Mouse (Mus musculus): ENCODE measurements at regions not wholly inside any gene's neighbourhood (a gene's known extent, or its start where the extent isn't known, plus 50 kb on each side); places are given as distances from the start of the nearest gene placed in this dataset.

DNA sequence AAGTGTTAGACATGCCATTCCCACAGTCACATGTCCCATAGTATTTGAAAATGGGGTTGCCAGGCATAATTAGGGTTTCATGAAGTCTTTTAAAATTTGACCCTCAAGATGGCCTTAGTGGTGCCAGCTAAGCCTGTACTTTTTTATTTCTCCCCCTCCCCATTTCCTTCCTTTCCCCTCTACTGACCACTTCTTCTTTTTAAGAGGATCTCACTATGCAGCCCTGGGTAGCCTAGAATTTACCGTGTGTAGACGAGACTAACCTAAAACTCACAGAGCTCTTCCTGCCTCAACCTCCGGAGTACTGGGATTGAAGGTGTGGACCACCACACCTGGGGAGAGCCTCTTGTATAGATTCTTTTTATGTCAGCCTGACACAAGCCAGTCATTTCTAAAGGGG, 209.8 kb upstream of the Irx5 start:
- WGBS, result 84% methylated on average over 3 of the region's 3 CpGs

DNA sequence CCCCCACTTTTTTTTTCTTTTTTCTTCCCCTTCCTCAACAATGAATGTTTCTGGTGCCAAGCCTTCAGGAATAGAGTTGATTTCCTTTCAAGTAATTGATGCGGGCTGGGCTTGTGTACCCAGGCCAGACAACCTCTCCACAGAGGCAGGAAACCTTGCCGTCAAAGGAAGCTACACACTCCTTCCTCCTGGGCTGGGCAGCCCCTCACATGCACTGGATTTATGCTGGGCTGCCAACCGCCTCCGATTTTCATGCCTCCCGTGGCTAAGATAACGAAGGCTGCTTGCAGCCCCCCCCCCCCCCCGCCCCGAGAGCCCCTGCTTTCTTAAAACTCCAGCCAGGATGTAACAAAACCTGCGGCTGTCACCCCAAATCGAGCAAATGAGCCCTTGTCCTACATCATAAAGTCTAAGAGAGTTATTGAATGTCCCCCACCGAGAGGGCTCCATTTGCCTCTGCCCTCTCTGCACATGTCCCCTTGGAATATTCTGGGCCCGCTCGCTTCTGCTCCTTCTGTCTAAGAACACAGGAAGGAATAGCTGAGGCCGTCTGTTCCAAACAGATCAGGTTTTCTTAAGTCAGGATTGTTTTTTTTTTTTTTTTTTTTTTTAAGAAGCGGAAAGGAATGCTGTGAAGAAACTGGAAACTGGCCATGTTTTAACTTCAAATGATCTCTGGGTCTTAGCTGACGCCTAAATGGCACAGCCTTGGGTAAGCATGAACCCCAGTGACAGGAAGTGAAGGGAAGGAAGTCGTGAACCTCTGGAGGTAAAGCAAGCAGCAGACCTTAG, 220.1 kb upstream of the Irx5 start:
- no peak overlapping the region for H3K4me2 ChIP-seq (replicated peaks)
- H3K27ac ChIP-seq, result no peak overlapping the region
- no peak overlapping the region for H3K4me3 ChIP-seq (replicated peaks)
- no peaks in the 10 kb centered on the region for H3K9me3 ChIP-seq
- H3K27me3 ChIP-seq (replicated peaks), result peaks cover 3% of the 10 kb centered on the region; the same call in 1 of the 2 replicates
- H3K4me1 ChIP-seq (replicated peaks), result 0 out of 2 replicates have a peak, but pooled peaks cover 3% of the 10 kb centered on the region
- no peak overlapping the region for H3K9ac ChIP-seq
- WGBS, result 18% methylated on average over 17 of the region's 17 CpGs
- H3K36me3 ChIP-seq, result no peaks in the 10 kb centered on the region
- no peak for ATAC-seq

More for the DNA sequence above, 209.8 kb upstream of the Irx5 start:
- no peaks in the 10 kb centered on the region for H3K36me3 ChIP-seq
- H3K4me1 ChIP-seq (replicated peaks), result no peaks in the 10 kb centered on the region
- no peak overlapping the region for H3K27ac ChIP-seq
- H3K9ac ChIP-seq, result no peak overlapping the region
- no peak overlapping the region for H3K4me2 ChIP-seq (replicated peaks)
- H3K9me3 ChIP-seq, result no peaks in the 10 kb centered on the region
- H3K4me3 ChIP-seq (replicated peaks), result no peak overlapping the region
- H3K27me3 ChIP-seq (replicated peaks), result no peaks in the 10 kb centered on the region
- no peak for ATAC-seq

DNA sequence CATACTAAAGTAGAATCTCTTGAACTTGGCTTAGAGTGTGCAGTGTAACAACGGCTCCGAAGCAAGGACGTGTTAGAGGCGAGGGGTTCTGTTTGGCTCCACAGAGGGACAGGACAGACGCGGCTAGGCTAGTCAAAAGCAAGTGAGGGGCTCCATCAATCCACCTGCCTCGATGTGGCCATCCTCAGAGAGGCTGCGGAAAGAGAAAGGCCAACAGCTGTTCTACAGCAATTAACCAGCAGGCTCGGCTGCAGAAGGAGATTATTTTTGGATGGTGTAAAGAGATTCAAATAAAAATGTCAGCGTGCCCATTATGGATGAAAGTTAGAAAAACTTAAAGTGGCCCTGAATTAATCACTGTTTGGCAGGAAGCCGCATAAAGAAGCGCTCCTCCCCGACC, 221.0 kb upstream of the Irx5 start:
- H3K36me3 ChIP-seq, result no peaks in the 10 kb centered on the region

DNA sequence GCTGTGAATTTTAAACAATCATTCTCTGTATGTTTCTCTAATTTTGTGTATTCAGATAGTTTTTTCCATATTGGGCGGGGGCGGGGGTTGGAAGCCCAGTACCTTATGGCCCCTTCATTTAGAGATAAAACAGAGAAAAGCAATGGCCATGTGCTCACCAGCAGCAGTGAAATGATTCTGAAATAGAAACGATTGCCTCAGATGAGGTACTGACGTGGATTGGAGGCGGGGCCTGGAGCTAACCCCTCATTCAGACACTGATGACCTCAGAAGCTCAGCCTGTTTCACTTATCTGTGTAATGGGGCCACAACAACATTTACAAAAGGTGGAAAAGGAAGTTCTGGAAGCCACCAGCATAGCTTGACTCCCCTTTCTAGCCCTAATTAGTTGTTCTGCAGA, 223.0 kb upstream of the Irx5 start:
- 33% methylated on average over 5 of the region's 5 CpGs for WGBS
- Histone ChIP-seq H3K4me2 (replicated peaks) (no peak overlapping the region), H3K27ac (no peak overlapping the region), H3K36me3 (no peaks in the 10 kb centered on the region), H3K9ac (no peak overlapping the region), H3K27me3 (replicated peaks) (peaks cover 6% of the 10 kb centered on the region), H3K4me1 (replicated peaks) (0 out of 2 replicates have a peak, but pooled peaks cover 5% of the 10 kb centered on the region), H3K4me3 (replicated peaks) (no peak overlapping the region), H3K9me3 (no peaks in the 10 kb centered on the region)
- no peak for ATAC-seq

More for the DNA sequence above, 221.0 kb upstream of the Irx5 start:
- no peaks in the 10 kb centered on the region for H3K9me3 ChIP-seq
- no peak for ATAC-seq
- 0 out of 2 replicates have a peak, but pooled peaks cover 3% of the 10 kb centered on the region for H3K4me1 ChIP-seq (replicated peaks)
- no peak overlapping the region for H3K4me2 ChIP-seq (replicated peaks)
- H3K27ac ChIP-seq, result no peak overlapping the region
- no peak overlapping the region for H3K9ac ChIP-seq
- 27% methylated on average over 13 of the region's 13 CpGs for WGBS
- H3K4me3 ChIP-seq (replicated peaks), result no peak overlapping the region
- H3K27me3 ChIP-seq (replicated peaks), result peaks cover 3% of the 10 kb centered on the region; the same call in 1 of the 2 replicates

DNA sequence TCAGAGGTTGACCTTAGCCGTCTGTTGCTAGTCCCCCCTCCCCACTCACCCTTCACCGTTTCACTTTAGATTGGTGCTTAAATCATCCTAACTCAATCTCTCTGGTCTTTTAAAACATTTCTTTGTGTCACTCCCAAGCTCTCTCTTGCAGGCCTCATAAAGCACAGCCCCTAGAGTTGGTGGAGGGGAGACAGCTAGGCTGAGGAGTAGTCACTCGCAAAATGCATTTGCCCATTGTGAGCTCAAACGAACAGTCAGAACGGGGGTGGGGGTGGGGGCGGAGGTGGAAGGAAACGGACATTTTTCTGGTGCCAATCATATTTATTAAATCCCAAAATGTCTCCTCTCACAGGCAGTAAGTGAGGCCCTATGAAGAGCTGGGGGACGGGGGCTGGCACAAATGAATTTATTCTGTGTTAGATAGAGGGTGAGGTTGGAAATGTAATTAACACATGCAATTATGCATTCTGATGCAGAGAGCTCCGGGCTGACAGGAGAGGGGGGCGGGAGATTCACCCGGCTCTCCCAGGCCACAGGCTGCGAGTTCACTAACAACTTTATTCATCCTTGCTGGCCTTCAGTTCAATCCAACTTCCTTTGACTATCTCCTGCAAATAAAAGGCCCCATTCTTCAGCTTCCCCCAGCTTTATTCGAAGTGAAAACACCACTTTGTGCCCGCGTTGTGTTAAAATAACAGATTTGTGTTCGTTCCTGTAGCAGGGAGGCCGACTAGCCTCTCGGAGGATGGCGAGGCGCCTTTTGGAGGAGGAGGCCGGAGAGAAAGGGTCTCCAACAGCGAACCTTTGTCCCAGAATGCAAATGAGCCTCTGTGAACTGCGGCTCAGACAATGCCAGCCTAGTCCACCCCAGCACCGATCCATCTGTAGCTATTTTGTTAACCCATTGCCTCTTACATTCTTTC, 223.7 kb upstream of the Irx5 start:
- no peak overlapping the region for H3K27ac ChIP-seq
- no peak overlapping the region for H3K4me3 ChIP-seq (replicated peaks)
- H3K27me3 ChIP-seq (replicated peaks), result peaks cover 6% of the 10 kb centered on the region
- ATAC-seq, result no peak
- no peaks in the 10 kb centered on the region for H3K36me3 ChIP-seq
- H3K4me2 ChIP-seq (replicated peaks), result no peak overlapping the region
- WGBS, result 32% methylated on average over 24 of the region's 24 CpGs
- H3K9ac ChIP-seq, result no peak overlapping the region
- peaks cover 8% of the 10 kb centered on the region; the same call in 1 of the 2 replicates for H3K4me1 ChIP-seq (replicated peaks)
- no peaks in the 10 kb centered on the region for H3K9me3 ChIP-seq

DNA sequence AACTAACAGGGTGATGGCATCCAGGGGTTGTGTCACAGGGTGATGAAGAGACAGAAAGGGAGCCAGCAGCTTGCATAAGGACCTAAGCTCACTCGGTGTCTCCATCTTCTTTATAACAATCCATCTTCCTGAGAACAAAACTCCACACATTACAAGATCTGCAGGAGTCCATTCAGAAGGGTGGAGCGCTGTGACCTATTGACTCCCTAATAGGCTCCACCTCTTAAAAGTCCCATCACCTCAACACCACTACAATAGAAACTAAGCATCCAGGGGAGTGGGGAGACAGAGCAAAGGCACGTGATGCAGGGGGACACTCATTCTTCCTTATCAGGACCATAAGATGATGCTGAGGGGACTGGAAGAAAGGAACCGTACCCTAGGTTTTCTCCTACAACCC, 224.5 kb upstream of the Irx5 start:
- no peaks in the 10 kb centered on the region for H3K36me3 ChIP-seq
- H3K4me3 ChIP-seq (replicated peaks), result no peak overlapping the region
- H3K4me2 ChIP-seq (replicated peaks), result no peak overlapping the region
- no peaks in the 10 kb centered on the region for H3K9me3 ChIP-seq
- no peak overlapping the region for H3K27ac ChIP-seq
- H3K9ac ChIP-seq, result no peak overlapping the region
- no peak for ATAC-seq
- 67% methylated on average over 4 of the region's 4 CpGs for WGBS
- peaks cover 6% of the 10 kb centered on the region for H3K27me3 ChIP-seq (replicated peaks)
- peaks cover 8% of the 10 kb centered on the region; the same call in 1 of the 2 replicates for H3K4me1 ChIP-seq (replicated peaks)

DNA sequence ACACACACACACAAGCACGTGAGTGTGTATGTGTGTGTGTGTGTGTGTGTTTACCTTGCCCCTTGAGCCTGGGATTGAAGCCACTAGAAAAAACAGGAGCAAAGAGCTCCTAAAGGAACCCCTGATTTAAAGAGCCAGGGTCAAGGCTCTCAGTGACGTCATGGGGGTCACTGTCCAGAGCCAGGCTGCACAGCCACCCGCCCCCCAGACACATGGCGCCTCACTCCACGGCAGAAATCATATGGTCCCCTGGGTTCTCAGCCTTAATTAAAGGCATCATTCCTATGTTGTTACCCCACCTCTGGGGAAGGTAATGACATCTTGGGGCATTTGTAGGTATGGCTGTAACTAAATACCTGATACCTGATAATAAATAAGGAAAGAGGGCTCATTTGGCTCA, 224.9 kb upstream of the Irx5 start:
- ATAC-seq, result no peak
- Histone ChIP-seq H3K4me1 (replicated peaks) (peaks cover 8% of the 10 kb centered on the region; the same call in 1 of the 2 replicates), H3K4me2 (replicated peaks) (no peak overlapping the region), H3K9ac (no peak overlapping the region), H3K36me3 (no peaks in the 10 kb centered on the region), H3K4me3 (replicated peaks) (no peak overlapping the region), H3K9me3 (no peaks in the 10 kb centered on the region), H3K27me3 (replicated peaks) (peaks cover 6% of the 10 kb centered on the region), H3K27ac (no peak overlapping the region)
- 81% methylated on average over 5 of the region's 5 CpGs for WGBS

DNA sequence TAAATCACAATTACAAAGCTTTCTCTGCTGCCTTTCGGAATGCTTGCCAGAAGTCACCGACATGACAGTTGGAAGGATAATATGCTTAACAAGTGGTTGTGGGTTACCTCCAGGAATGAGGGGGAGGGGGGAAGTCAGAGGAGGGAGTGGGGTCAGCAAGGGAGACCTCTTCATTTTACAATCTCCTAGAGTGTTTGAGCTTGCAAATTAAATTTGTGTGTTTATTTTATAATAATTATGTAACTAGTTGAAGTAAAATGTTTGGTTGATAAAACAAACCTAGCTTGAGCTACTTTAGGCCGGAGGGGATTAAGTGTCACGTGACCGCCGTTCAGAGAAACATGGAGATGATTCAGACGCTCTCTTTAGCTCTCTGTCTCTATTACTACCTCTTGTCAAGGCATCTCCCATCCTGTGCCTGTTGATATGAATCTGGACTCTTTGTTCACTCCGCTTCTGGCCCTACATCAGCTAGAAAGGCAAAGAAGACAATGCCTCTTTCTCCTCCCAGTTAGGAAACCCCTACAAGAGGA, 227.3 kb upstream of the Irx5 start:
- Histone ChIP-seq H3K9me3 (no peaks in the 10 kb centered on the region), H3K4me1 (replicated peaks) (peaks cover 8% of the 10 kb centered on the region; the same call in 1 of the 2 replicates), H3K27ac (no peak overlapping the region), H3K4me2 (replicated peaks) (no peak overlapping the region), H3K9ac (no peak overlapping the region), H3K27me3 (replicated peaks) (peaks cover 9% of the 10 kb centered on the region), H3K4me3 (replicated peaks) (no peak overlapping the region), H3K36me3 (no peaks in the 10 kb centered on the region)
- ATAC-seq, result no peak
- WGBS, result 47% methylated on average over 8 of the region's 8 CpGs

DNA sequence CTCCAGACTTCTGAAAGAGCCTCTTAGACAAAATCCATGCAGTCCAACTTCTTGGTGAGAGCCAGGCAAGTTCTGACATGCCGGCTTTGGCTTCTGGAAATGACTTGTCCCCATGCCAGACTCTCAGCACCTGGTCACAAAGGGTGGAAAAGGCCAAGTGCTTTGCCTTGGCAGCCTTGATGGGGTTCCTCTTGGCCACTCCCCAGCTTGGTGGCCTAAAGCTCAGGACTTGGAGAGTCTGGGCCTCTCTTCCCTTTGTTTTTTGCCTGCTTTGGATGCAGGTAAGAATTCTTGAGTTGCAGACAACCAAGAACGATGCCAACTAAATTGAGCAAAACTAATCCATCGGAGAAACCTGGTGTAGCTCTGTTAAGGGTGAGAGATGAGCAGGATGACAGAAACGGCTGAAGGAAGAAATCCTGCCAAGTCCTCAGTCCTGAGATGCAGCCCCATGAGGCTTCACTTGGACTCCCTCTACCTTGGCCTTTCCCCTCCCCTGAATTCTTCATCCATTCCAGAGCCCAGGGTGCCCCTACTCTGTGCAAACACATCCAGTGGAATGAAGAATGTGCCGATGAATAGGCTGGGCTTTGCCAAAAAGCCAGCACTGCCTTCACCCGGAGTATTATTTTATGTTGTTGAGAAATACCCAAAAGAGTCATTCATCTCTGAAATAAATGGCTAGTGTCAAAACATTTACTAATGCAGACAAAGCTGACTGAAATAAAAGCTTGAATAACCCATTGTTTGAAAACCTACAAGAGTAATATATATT, 228.0 kb upstream of the Irx5 start:
- 0 out of 2 replicates have a peak, but pooled peaks have one; percentile 45 for ATAC-seq
- Histone ChIP-seq H3K9me3 (no peaks in the 10 kb centered on the region), H3K4me1 (replicated peaks) (peaks cover 8% of the 10 kb centered on the region; the same call in 1 of the 2 replicates), H3K9ac (no peak overlapping the region), H3K4me3 (replicated peaks) (no peak overlapping the region), H3K4me2 (replicated peaks) (no peak overlapping the region), H3K36me3 (no peaks in the 10 kb centered on the region), H3K27ac (no peak overlapping the region), H3K27me3 (replicated peaks) (peaks cover 9% of the 10 kb centered on the region)
- WGBS, result 39% methylated on average over 6 of the region's 6 CpGs

DNA sequence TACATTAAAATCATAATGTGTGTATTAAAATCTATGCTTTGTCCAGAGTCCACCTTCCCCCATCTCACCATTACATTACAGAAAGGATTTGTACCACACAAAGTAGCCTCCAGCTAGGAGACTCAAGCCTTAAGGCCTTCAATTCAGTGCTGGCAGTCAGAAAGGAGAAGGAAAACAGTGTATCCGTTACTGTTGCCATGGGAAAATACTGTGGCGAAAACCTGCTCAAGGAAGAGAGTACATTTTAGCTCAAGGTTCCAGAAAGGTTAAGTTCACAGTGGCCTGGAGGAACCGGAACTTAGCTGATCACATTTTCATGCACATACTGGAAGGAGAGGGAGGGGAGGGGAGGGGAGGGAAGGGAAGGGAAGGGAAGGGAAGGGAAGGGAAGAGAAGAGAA, 231.8 kb upstream of the Irx5 start:
- H3K27ac ChIP-seq, result no peak overlapping the region
- H3K27me3 ChIP-seq (replicated peaks), result 0 out of 2 replicates have a peak, but pooled peaks cover 3% of the 10 kb centered on the region
- no peak for ATAC-seq
- H3K9me3 ChIP-seq, result no peaks in the 10 kb centered on the region
- H3K4me3 ChIP-seq (replicated peaks), result no peak overlapping the region
- no peaks in the 10 kb centered on the region for H3K36me3 ChIP-seq
- no peak overlapping the region for H3K9ac ChIP-seq
- H3K4me1 ChIP-seq (replicated peaks), result peaks cover 5% of the 10 kb centered on the region; the same call in 1 of the 2 replicates
- H3K4me2 ChIP-seq (replicated peaks), result no peak overlapping the region
- 59% methylated on average over 3 of the region's 3 CpGs for WGBS

DNA sequence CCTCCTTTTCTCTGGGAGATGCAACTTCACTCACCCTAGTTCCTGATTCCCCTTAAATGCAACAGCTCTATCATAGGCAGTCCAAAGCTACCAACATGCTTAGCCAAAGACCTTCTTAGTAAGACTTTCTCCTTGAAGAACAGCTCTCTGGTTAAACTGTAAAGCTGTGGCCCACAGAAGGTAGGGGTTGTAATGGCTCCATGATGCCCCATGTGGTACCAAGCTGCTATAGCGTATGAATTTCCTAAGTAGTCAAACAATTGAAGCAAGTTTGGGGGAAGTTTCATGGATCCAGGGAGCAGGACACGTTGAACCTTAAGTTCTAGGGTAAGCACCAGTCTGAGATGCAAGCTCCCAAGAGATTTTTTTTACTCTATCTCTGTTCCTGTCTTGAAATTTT, 236.1 kb upstream of the Irx5 start:
- H3K27ac ChIP-seq, result no peak overlapping the region
- no peak for ATAC-seq
- no peak overlapping the region for H3K4me2 ChIP-seq (replicated peaks)
- no peak overlapping the region for H3K9ac ChIP-seq
- no peaks in the 10 kb centered on the region for H3K9me3 ChIP-seq
- WGBS, result 67% methylated on average over 2 of the region's 2 CpGs
- H3K4me1 ChIP-seq (replicated peaks), result no peaks in the 10 kb centered on the region
- H3K27me3 ChIP-seq (replicated peaks), result no peaks in the 10 kb centered on the region
- no peak overlapping the region for H3K4me3 ChIP-seq (replicated peaks)
- no peaks in the 10 kb centered on the region for H3K36me3 ChIP-seq
